Mouse (Mus musculus): ENCODE measurements around the gene H2afx.

The H2afx gene

GRCm38 (mm10) chr9:44378153-44378730 lies 43.7 kb downstream of the H2afx start:
- no peak for DNase-seq (ENCODE audit: low spot score in 2 of 2)

GRCm38 (mm10) chr9:44379054-44379834 lies 44.8 kb downstream of the H2afx start, which contains the start of gene Hyou1:
Hyou1 (plus strand) TSS chr9:44379490.
- DNase-seq (ENCODE audit: low spot score in 2 of 2): peak; percentile 99 to 100

DNA sequence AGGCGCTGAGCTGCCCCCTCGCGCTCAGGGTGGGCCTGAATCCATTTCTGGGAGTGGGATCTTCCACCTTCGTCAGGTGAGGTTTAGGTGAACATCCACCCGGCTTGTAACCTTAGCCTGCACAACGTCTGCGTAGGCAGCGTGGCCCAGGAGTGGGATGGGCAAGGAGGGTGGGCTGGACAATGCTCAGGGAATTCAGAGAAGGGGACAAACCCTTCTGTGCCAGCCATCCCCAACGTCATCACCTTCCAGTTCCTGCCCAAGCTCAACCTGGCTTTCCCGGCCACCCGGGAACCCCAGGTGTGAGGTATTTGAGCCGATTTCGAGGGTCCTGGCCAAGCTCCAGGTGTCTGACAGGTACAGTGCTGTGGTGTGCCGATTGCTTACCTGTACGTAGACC lies 45.4 kb downstream of the H2afx start:
- no peak for DNase-seq (ENCODE audit: low spot score in 2 of 2)

- no peak for DNase-seq (ENCODE audit: low spot score in 2 of 2)
These were observed 50.1 kb downstream of the H2afx start for GRCm38 (mm10) chr9:44384596-44384995.

Data from cerebellum, postnatal 4 days (tissue).